Mouse (Mus musculus): Measurements from ENCODE around the gene Sprr2a3. TPM values are rescaled to one million over a fixed set of nuclear protein-coding genes. Genes with fewer than 3 reads are reported as not detected.

Gene Sprr2a3
- total RNA-seq, 1 experiment from 2014 or later, result not detected

- no peak for ATAC-seq (ENCODE audit: extremely low read depth, insufficient number of reproducible peaks, low FRiP score, poor library complexity, severe bottlenecking)
Observed at GRCm38 (mm10) chr3:92336278-92336677, 51.1 kb downstream of the Sprr2a3 start.

DNA sequence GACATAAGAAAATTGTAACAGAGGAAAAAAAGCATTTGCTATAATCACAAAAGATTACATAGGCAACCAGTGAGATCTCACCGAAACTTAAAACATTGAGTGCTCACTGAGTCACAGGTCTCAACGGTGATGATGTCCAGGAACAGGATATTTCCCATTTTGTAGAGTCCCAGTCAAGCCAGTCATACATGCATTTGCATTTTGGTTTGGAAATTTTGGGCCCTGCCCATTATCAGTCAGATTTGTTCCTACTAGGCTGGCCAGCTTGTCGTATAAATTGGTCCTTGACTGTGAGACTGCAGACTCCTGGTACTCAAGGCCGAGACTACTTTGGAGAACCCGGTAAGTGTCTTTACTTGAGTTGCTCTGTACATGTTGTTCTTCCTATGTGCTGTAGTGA is 53.6 kb downstream of the Sprr2a3 start, which contains the start of gene Sprr2d:
TSS of gene Sprr2d (plus strand) at position 301 of the 400 bp plus-strand sequence.
- ATAC-seq (ENCODE audit: extremely low read depth, insufficient number of reproducible peaks, low FRiP score, poor library complexity, severe bottlenecking), result no peak

Other genes starting within 250 kb of the Sprr2a3 start
- gene Lor, start 202.3 kb upstream of the Sprr2a3 start, total RNA-seq (2017), result not detected in 2 replicates
- gene Prr9, start 161.5 kb upstream of the Sprr2a3 start, total RNA-seq (2017), result not detected in 2 replicates
- not detected in 2 replicates for gene Lelp1, start 142.7 kb upstream of the Sprr2a3 start, total RNA-seq (2017)
- not detected in 2 replicates for gene Sprr2a1, start 69.6 kb upstream of the Sprr2a3 start, total RNA-seq (2017)
- 0.12 TPM in 1 of 2 replicates, not detected in the other for gene Sprr2a2, start 69.5 kb upstream of the Sprr2a3 start, total RNA-seq (2017)
- not detected in 2 replicates for gene Sprr2b, start 31.2 kb downstream of the Sprr2a3 start, total RNA-seq (2017)
- not detected in 2 replicates for gene Sprr2d, start 53.7 kb downstream of the Sprr2a3 start, total RNA-seq (2017)
- not detected in 2 replicates for gene Sprr2e, start 66.7 kb downstream of the Sprr2a3 start, total RNA-seq (2017)
- gene Sprr2f, start 79.8 kb downstream of the Sprr2a3 start, total RNA-seq (2017), result not detected in 2 replicates
- not detected in 2 replicates for gene Sprr2h, start 100.3 kb downstream of the Sprr2a3 start, total RNA-seq (2017)
- not detected in 2 replicates for gene Sprr2i, start 122.6 kb downstream of the Sprr2a3 start, total RNA-seq (2017)
- gene Sprr2j-ps, start 132.7 kb downstream of the Sprr2a3 start, total RNA-seq (2017), result not detected in 2 replicates
- gene Gm9774, start 144.0 kb downstream of the Sprr2a3 start, total RNA-seq (2017), result 2.1 and 3.1 TPM in 2 replicates
- not detected in 2 replicates for gene Sprr2k, start 147.2 kb downstream of the Sprr2a3 start, total RNA-seq (2017)
- gene Sprr1b, start 153.4 kb downstream of the Sprr2a3 start, total RNA-seq (2017), result not detected in 2 replicates
- not detected in 2 replicates for gene Sprr3, start 173.3 kb downstream of the Sprr2a3 start, total RNA-seq (2017)
- not detected in 2 replicates for gene Sprr1a, start 200.5 kb downstream of the Sprr2a3 start, total RNA-seq (2017)
- not detected in 2 replicates for gene Sprr4, start 215.1 kb downstream of the Sprr2a3 start, total RNA-seq (2017)
- 0.98 TPM in 1 of 2 replicates, not detected in the other for gene 2310046K23Rik, start 249.1 kb downstream of the Sprr2a3 start, total RNA-seq (2017)

All from neutrophil, adult 5-6 weeks (primary cell).